8 mouse cellular contexts compared by ENCODE assay signal in the genomic region with DNA sequence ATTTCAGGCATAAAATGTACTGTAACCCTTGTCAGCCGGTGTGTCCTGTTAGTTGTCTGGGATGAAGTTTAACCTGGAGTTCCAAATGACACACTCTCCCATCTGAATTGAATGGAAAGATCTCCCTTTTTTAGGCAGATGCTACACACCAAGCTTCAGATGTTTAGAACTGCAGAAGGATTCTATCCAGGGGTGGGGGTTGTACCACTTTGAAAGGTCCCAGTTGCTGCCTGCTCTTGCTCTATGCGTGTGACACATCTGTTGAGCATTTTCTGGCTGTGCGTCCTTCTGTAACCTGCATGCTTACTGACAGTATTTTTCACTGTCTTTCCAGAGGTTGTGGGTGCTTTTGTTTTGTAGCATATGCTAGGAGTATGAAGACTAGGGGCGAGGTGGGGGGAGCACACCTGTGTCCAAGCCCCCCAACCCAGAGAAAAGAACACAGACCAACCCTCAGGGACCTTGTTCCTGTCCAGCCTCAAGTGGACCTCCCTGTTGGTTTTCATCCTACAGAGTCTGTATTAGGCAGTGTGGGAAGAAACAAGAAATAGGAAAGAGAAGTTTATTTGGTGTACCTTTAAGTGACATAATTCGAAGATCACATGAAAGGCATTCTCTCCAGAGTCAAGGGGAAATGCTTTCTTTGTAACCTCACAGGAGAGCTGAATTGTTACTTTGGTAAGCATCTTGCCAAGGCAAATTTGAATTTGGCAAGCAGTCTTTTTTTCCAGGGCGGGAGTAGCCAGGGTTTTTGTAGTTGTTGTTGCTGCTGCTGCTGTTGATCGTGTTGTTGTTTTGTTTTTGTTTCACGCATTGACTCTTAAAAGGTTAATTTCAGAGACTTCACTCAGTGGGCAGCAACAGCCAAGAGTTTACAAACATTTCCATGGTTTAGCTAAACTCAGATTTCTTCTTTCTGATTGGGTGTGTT. TPM values are rescaled to one million over a fixed set of nuclear protein-coding genes. Genes with fewer than 3 reads are reported as not detected.
DNase-seq lines count a peak whose midpoint lies in the region; ATAC-seq and TF ChIP-seq lines count a peak whose summit lies in the region.

No protein-coding gene starts in this region.

- H3K36me3 ChIP-seq in lung, embryonic 14.5 days (ENCODE audit: insufficient read depth), result peaks cover 6% of the 10 kb centered on the region; the same call in 1 of the 2 replicates

- no peaks in the 10 kb centered on the region for H3K27me3 ChIP-seq in lung, embryonic 14.5 days (ENCODE audit: insufficient read depth, low read length)

- TF ChIP-seq CTCF in lung, embryonic 14.5 days (IDR thresholded peaks at IDR 0.05; ENCODE audit: low read depth), result no peak

- H3K9ac ChIP-seq in lung, embryonic 14.5 days, result peak overlapping the region; percentile 65

- peaks cover 23% of the 10 kb centered on the region for H3K4me1 ChIP-seq in lung, embryonic 14.5 days (ENCODE audit: insufficient read depth)

- WGBS in lung, embryonic 14.5 days, result 42% methylated on average over 8 of the region's 8 CpGs

- ATAC-seq in lung, embryonic 14.5 days (ENCODE audit: insufficient read depth), result no peak
- no peak for ATAC-seq in cerebellum, adult (ENCODE audit: insufficient number of reproducible peaks, low FRiP score, low TSS enrichment)

- peak overlapping the region; percentile 77 for H3K4me2 ChIP-seq in lung, embryonic 14.5 days

- H3K9me3 ChIP-seq in lung, embryonic 14.5 days (ENCODE audit: low read depth, low read length), result no peaks in the 10 kb centered on the region

- H3K4me3 ChIP-seq in lung, embryonic 14.5 days (ENCODE audit: low read depth, low read length), result peak overlapping the region; percentile 49

- peak; percentile 55 for DNase-seq in lung, embryonic 14.5 days
- DNase-seq in lung, adult 18-20 months, result no peak
- DNase-seq in heart, adult 18-20 months, result peak; percentile 77 to 78
- DNase-seq in kidney, adult 18-20 months, result peak; percentile 51
- peak; percentile 70 for DNase-seq in lung, postnatal 36 days
- DNase-seq in cerebellum, postnatal 4 days (ENCODE audit: low spot score in 2 of 2), result no peak
- no peak for DNase-seq in layer of hippocampus, adult 9-10 months (ENCODE audit: low spot score)

- H3K27ac ChIP-seq in lung, embryonic 14.5 days (ENCODE audit: low read depth), result peak overlapping the region; percentile 98

RNA-seq across cellular contexts. Expression of a gene that starts 40.4 kb away (rescaled TPM):
- 176 and 188 TPM in 2 replicates for polyA plus RNA-seq in lung, embryonic 14.5 days (2014; fragmentation: Nextera tagmentation; extraction: Ambion mirVana)
- total RNA-seq in heart, adult 18-20 months (2021), result 10 to 100 TPM; 82.5 to 82.7 TPM

Comparison
In these comparisons a context has a peak if more than half of its experiments do, and no peak if none do; other contexts are left out.
1. DNase-seq: peak in lung, embryonic 14.5 days (single experiment), heart, adult 18-20 months (2 of 2), kidney, adult 18-20 months (single experiment) and lung, postnatal 36 days (single experiment); none in lung, adult 18-20 months (0 of 2), cerebellum, postnatal 4 days (0 of 2) and layer of hippocampus, adult 9-10 months (single experiment).